Mouse (Mus musculus) liver, adult 2 months (tissue): ENCODE data around the gene Mylk.

Experiments
- CTCF ChIP-seq: fragments of 200-500 bp; IDR thresholded peaks from 2 replicates; pipeline ENCODE4 v1.5.1; 2011; ENCODE audit warnings: low read depth, low read length, control low read depth
- POLR2A ChIP-seq: fragments of 200-500 bp; IDR thresholded peaks from 2 replicates; pipeline ENCODE4 v1.6.1; 2011; ENCODE audit warnings: low read length, control low read depth; ENCODE audit not compliant: insufficient read depth; ENCODE audit errors: extremely low read depth

GRCm38 (mm10) chr16:34946301-34946700, 201.3 kb downstream of the Mylk start:
- TF ChIP-seq CTCF, result no peak
- no peak for TF ChIP-seq POLR2A
